Mouse (Mus musculus) lung, embryonic 14.5 days (tissue): ENCODE results near the gene Gan. TPM values are rescaled to one million over a fixed set of nuclear protein-coding genes. Genes with fewer than 3 reads are reported as not detected.

Experiments
- ATAC-seq: fragments of 200-750 bp; cut with Nextera tagmentation; 2 replicates; pipeline ENCODE4 v1.8.0; 2017; ENCODE audit warnings: mild to moderate bottlenecking, moderate TSS enrichment, moderate library complexity; ENCODE audit not compliant: insufficient read depth
- DNase-seq: peaks from one replicate; pipeline ENCODE4 v3.0.0-alpha.2; 2015
- H3K27ac ChIP-seq: fragments of 300-500 bp; sonication (generic); 2 replicates; pipeline ENCODE4 v1.5.1; 2014; ENCODE audit warnings: low read depth, mild to moderate bottlenecking, moderate library complexity
- H3K27me3 ChIP-seq: fragments of 300-500 bp; sonication (generic); 2 replicates; pipeline ENCODE4 v1.6.1; 2014; ENCODE audit warnings: low read length, control low read depth; ENCODE audit not compliant: insufficient read depth
- H3K36me3 ChIP-seq: fragments of 300-500 bp; sonication (generic); 2 replicates; pipeline ENCODE4 v1.6.1; 2014; ENCODE audit warnings: control low read depth; ENCODE audit not compliant: insufficient read depth
- H3K4me1 ChIP-seq: fragments of 300-500 bp; sonication (generic); 2 replicates; pipeline ENCODE4 v1.6.1; 2014; ENCODE audit warnings: antibody characterized with exemption, control low read depth; ENCODE audit not compliant: insufficient read depth
- H3K4me2 ChIP-seq: fragments of 300-500 bp; sonication (generic); 2 replicates; pipeline ENCODE4 v1.6.1; 2014; ENCODE audit warnings: mild to moderate bottlenecking
- H3K4me3 ChIP-seq: fragments of 300-500 bp; sonication (generic); 2 replicates; pipeline ENCODE4 v1.5.1; 2014; ENCODE audit warnings: low read depth, low read length
- H3K9ac ChIP-seq: fragments of 300-500 bp; sonication (generic); 2 replicates; pipeline ENCODE4 v1.6.1; 2014
- H3K9me3 ChIP-seq: fragments of 300-500 bp; sonication (generic); 2 replicates; pipeline ENCODE4 v1.6.1; 2016; ENCODE audit warnings: low read depth, low read length, control low read depth
- CTCF ChIP-seq: IDR thresholded peaks from 2 replicates; pipeline ENCODE4 v1.5.1; 2016; ENCODE audit warnings: antibody characterized with exemption, low read depth
- WGBS: fragments of 180-500 bp; shearing (Covaris S2); extraction: QIAGEN DNeasy Blood & Tissue Kit; methylation state at CpG from one replicate; pipeline ENCODE4 v1.1.7; 2014; 5-methylcytosine and 5-hydroxymethylcytosine counted together
- polyA plus RNA-seq: library from polyadenylated mRNA; unstranded; fragments of >200 nt; fragmentation: Nextera tagmentation; extraction: Ambion mirVana; gene quantifications from 2 replicates; pipeline ENCODE4 v1.2.1, GENCODE M21; 2014

Gan gene
- polyA plus RNA-seq, 1 experiment from 2014 or later: 3.3 TPM

- peaks cover 36% of the 10 kb centered on the region for H3K4me1 ChIP-seq
- WGBS: 1% methylated on average over 22 of the region's 22 CpGs
- H3K27ac ChIP-seq: peak overlapping the region; percentile 80
- peak; percentile 57 for DNase-seq
- peak overlapping the region; percentile 91 for H3K4me3 ChIP-seq
- no peaks in the 10 kb centered on the region for H3K9me3 ChIP-seq
- TF ChIP-seq CTCF: no peak
- peak overlapping the region; percentile 96 for H3K4me2 ChIP-seq
- no peaks in the 10 kb centered on the region for H3K27me3 ChIP-seq
- H3K36me3 ChIP-seq: no peaks in the 10 kb centered on the region
- peak overlapping the region; percentile 94 for H3K9ac ChIP-seq
- no peak for ATAC-seq
Measured at GRCm38 (mm10) chr8:117257821-117258575, 100.1 kb downstream of the Gan start.

DNA sequence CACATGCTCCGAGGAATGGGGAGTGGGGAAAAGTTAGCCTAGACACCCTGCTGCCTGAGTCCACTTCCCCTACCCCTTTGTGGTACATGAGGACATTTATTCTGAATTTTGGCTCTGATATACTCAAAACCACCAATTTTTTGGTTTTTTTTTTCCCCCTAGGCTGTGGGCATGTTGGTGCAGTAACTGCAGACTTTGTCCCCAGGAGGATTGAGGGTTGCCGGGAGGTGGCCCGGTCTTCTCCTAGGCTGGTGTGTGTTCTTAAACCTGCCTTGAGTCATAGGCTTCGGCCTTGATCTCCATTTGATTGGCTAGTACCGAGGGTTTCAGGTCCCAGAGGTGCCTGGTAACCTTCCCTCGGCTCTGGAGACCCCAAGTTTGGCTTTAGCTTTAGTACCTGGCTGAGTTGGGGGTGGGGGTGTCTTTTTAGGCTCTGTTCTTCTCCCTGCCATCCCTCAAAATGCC lies 100.7 kb downstream of the Gan start:
- DNase-seq: no peak
- 23% methylated on average over 6 of the region's 6 CpGs for WGBS
- ATAC-seq: no peak
- H3K4me1 ChIP-seq: peaks cover 36% of the 10 kb centered on the region
- no peaks in the 10 kb centered on the region for H3K27me3 ChIP-seq
- peak overlapping the region; percentile 80 for H3K27ac ChIP-seq
- TF ChIP-seq CTCF: no peak
- H3K36me3 ChIP-seq: no peaks in the 10 kb centered on the region
- H3K4me3 ChIP-seq: peak overlapping the region; percentile 91
- H3K9ac ChIP-seq: peak overlapping the region; percentile 94
- H3K4me2 ChIP-seq: peak overlapping the region; percentile 96
- H3K9me3 ChIP-seq: no peaks in the 10 kb centered on the region

DNA sequence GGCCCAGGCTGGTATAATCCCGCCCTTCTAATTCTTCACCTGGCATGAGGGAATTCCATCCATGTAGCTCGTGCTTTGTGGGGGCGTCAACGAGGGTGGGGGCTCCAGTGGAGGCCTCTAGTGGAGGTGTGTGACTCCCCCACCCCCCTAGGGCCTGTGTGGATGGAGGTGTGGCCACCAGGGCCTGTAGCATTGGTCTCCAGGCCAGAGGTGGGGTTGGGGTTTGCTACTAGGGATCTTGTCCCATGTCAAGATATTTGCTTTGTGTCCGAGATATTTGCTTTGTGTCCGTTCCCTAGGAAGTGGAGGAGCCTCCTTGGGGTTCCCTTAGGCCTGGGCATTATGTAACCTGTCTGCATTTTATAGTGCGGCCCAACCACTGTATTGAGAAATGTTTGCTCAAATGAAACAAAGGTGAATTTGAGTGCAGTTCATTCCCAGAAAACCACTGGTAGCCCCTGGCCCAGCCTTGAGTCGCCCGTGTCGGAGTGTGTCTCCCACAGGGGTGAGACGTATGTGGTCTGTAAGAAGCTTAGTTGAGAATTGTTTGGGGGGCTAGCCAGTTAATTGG lies 101.6 kb downstream of the Gan start:
- WGBS: 48% methylated on average over 11 of the region's 11 CpGs
- Histone ChIP-seq H3K27me3 (no peaks in the 10 kb centered on the region), H3K4me3 (peak overlapping the region; percentile 91), H3K9ac (peak overlapping the region; percentile 94), H3K27ac (peak overlapping the region; percentile 80; the same call in 1 of the 2 replicates), H3K9me3 (no peaks in the 10 kb centered on the region), H3K4me2 (peak overlapping the region; percentile 96), H3K4me1 (peaks cover 36% of the 10 kb centered on the region), H3K36me3 (no peaks in the 10 kb centered on the region)
- no peak for TF ChIP-seq CTCF
- peak; percentile 54 for DNase-seq
- ATAC-seq: peak; percentile 2; the same call in 1 of the 2 replicates

DNA sequence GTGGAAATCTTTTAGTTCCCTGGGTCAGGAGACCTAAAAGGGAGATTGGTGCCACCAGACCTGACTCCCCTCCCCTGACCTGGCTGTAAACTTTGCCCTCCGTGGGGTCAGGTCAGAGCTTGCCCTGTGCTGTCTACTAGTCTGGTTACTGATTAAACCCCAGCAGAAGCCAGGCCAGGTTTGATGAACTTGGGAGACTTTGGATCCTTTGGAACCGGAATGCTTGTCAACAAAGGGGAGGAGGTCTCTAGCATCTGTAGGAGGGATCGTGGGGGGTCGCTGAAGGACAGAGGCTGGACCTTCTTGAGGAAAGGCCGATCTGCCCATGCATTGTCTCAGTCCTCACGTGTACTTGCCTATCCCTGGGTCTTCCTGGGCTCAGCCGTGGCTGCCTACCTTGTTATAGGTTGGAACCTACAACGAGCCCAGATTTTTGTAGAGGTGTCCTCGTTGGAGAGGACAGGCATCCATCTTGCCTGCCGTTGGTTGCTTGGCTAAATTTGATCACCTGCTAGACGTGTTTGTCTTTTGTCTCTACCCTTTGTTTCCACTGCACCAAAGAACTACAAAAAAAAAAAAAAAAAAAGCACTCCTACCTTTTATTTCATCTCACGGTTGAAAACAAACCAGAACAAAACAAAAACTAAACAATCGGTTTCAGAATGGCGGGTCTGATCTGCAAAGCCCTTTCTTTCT lies 102.4 kb downstream of the Gan start:
- 29% methylated on average over 14 of the region's 14 CpGs for WGBS
- no peak for TF ChIP-seq CTCF
- no peaks in the 10 kb centered on the region for H3K9me3 ChIP-seq
- peaks cover 36% of the 10 kb centered on the region for H3K4me1 ChIP-seq
- peak overlapping the region; percentile 96 for H3K4me2 ChIP-seq
- H3K27me3 ChIP-seq: no peaks in the 10 kb centered on the region
- no peaks in the 10 kb centered on the region for H3K36me3 ChIP-seq
- H3K4me3 ChIP-seq: peak overlapping the region; percentile 91; the same call in 1 of the 2 replicates
- no peak for ATAC-seq
- peak; percentile 17 for DNase-seq
- H3K9ac ChIP-seq: peak overlapping the region; percentile 7
- 0 out of 2 replicates have a peak overlapping the region, but pooled peaks have one; percentile 51 for H3K27ac ChIP-seq

DNA sequence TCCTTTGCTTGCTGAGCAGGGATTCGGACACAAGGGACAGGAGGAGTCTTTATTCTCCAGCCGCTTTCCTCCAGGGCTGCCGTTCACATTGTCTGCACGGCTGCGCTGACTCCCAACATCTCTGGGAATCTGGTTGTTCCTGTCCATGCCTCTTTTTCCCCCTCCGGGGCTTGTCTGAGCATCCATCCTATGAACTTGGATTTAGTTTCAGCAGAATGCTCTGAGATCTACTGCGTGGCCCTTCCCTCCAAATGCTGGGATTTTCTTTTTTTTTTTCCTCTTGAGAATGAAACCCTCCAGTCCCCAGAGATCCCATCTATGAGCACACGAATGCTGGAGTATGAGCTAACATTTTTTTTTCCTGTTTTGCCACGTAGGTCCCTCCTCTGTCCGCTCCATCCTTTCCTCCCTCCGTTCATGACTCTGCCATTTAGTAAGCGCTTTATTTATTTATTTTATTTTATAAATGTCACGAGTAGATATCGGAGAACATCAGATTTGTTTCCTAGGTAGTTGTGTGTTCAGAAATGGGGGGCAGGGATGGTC lies 103.1 kb downstream of the Gan start:
- WGBS: 32% methylated on average over 14 of the region's 14 CpGs
- H3K4me2 ChIP-seq: peak overlapping the region; percentile 96
- peaks cover 36% of the 10 kb centered on the region for H3K4me1 ChIP-seq
- DNase-seq (peak; percentile 40), ATAC-seq (no peak)
- no peaks in the 10 kb centered on the region for H3K36me3 ChIP-seq
- 0 out of 2 replicates have a peak overlapping the region, but pooled peaks have one; percentile 7 for H3K9ac ChIP-seq
- H3K9me3 ChIP-seq: no peaks in the 10 kb centered on the region
- H3K27me3 ChIP-seq: no peaks in the 10 kb centered on the region
- H3K27ac ChIP-seq: no peak overlapping the region
- TF ChIP-seq CTCF: no peak
- H3K4me3 ChIP-seq: peak overlapping the region; percentile 91; the same call in 1 of the 2 replicates

DNA sequence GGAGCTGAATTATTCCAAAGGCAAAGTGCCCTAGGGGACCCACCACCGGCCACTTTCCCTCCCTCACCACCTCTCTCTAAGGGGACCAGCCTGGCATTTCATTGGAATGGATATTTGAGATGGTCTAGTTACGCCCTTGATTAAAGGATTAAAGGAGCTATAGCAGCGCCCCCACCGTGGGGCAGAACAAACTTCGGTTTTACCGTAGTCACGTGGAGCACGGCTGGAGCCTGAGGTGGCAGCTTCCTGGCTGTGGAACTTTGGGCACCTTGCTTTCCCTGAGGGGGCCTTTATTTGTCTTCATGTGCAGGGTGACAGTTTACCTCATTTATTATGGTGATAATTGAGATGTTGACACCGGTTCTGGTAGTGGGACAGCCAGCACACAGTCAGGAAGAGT lies 103.8 kb downstream of the Gan start:
- no peak overlapping the region for H3K9ac ChIP-seq
- H3K4me2 ChIP-seq: peak overlapping the region; percentile 96; the same call in 1 of the 2 replicates
- DNase-seq (no peak), ATAC-seq (no peak)
- no peaks in the 10 kb centered on the region for H3K9me3 ChIP-seq
- H3K4me1 ChIP-seq: peaks cover 36% of the 10 kb centered on the region
- H3K27ac ChIP-seq: no peak overlapping the region
- whole genome bisulfite sequencing: 34% methylated on average over 9 of the region's 9 CpGs
- TF ChIP-seq CTCF: 0 out of 2 replicates have a peak, but pooled peaks have one; percentile 5
- H3K4me3 ChIP-seq: no peak overlapping the region
- H3K27me3 ChIP-seq: no peaks in the 10 kb centered on the region
- H3K36me3 ChIP-seq: no peaks in the 10 kb centered on the region

GRCm38 (mm10) chr8:117262685-117263084 lies 104.8 kb downstream of the Gan start:
- Histone ChIP-seq H3K27ac (no peak overlapping the region), H3K27me3 (no peaks in the 10 kb centered on the region), H3K9ac (no peak overlapping the region), H3K4me1 (peaks cover 36% of the 10 kb centered on the region), H3K9me3 (no peaks in the 10 kb centered on the region), H3K4me2 (no peak overlapping the region), H3K36me3 (no peaks in the 10 kb centered on the region), H3K4me3 (no peak overlapping the region)
- no peak for TF ChIP-seq CTCF
- WGBS: 41% methylated on average over 8 of the region's 8 CpGs
- peak; percentile 26 for DNase-seq
- ATAC-seq: no peak
